Mouse (Mus musculus) hindbrain, postnatal 0 days (tissue): ENCODE data around the gene Zfyve1. TPM values are rescaled to one million over a fixed set of nuclear protein-coding genes. Genes with fewer than 3 reads are reported as not detected.

Experiments used
- ATAC-seq: fragments of 200-750 bp; cut with Nextera tagmentation; 2 replicates; pipeline ENCODE4 v1.8.0; 2017; ENCODE audit warnings: mild to moderate bottlenecking, moderate TSS enrichment, moderate library complexity
- DNase-seq: peaks from one replicate; pipeline ENCODE4 v3.0.0-alpha.2; 2015; ENCODE audit warnings: low spot score
- H3K27ac ChIP-seq: fragments of 300-500 bp; sonication (generic); 2 replicates; pipeline ENCODE4 v1.5.1; 2014; ENCODE audit warnings: mild to moderate bottlenecking
- H3K27me3 ChIP-seq: fragments of 300-500 bp; sonication (generic); 2 replicates; pipeline ENCODE4 v1.6.1; 2014; ENCODE audit warnings: low read length, mixed read lengths; ENCODE audit not compliant: insufficient read depth
- H3K36me3 ChIP-seq: fragments of 300-500 bp; sonication (generic); 2 replicates; pipeline ENCODE4 v1.6.1; 2014; ENCODE audit warnings: low read length, mixed read lengths; ENCODE audit not compliant: insufficient read depth
- H3K4me1 ChIP-seq: fragments of 300-500 bp; sonication (generic); 2 replicates; pipeline ENCODE4 v1.6.1; 2014; ENCODE audit warnings: antibody characterized with exemption, low read length, mixed read lengths; ENCODE audit not compliant: insufficient read depth
- H3K4me2 ChIP-seq: fragments of 300-500 bp; sonication (generic); 2 replicates; pipeline ENCODE4 v1.6.1; 2014; ENCODE audit warnings: low read depth, mild to moderate bottlenecking, low read length, moderate library complexity, mixed read lengths
- H3K4me3 ChIP-seq: fragments of 300-500 bp; sonication (generic); 2 replicates; pipeline ENCODE4 v1.5.1; 2014; ENCODE audit warnings: low read length
- H3K9ac ChIP-seq: fragments of 300-500 bp; sonication (generic); replicated peaks from 2 replicates; pipeline ENCODE4 v1.6.1; 2014; ENCODE audit warnings: mild to moderate bottlenecking, low read length, moderate library complexity, mixed read lengths
- H3K9me3 ChIP-seq: fragments of 300-500 bp; sonication (generic); 2 replicates; pipeline ENCODE4 v1.6.1; 2016; ENCODE audit warnings: low read length, mixed read lengths
- CTCF ChIP-seq: IDR thresholded peaks from 2 replicates; pipeline ENCODE4 v1.5.1; 2016; ENCODE audit warnings: antibody characterized with exemption, control low read depth, low read depth
- WGBS: fragments of 180-500 bp; shearing (Covaris S2); extraction: QIAGEN DNeasy Blood & Tissue Kit; methylation state at CpG from one replicate; pipeline ENCODE4 v1.1.7; 2014; 5-methylcytosine and 5-hydroxymethylcytosine counted together
- polyA plus RNA-seq: library from polyadenylated mRNA; unstranded; fragments of >200 nt; fragmentation: Nextera tagmentation; extraction: Ambion mirVana; gene quantifications from 2 replicates; pipeline ENCODE4 v1.2.1, GENCODE M21; 2015
- total RNA-seq: library from RNA; depleted of rRNA; stranded (reverse); fragments of >200 nt; gene quantifications from 2 replicates; pipeline ENCODE4 v1.2.3, GENCODE M21; 2014

Gene Zfyve1
- total and polyA plus RNA-seq, 2 experiments from 2014 or later, result 14.8 to 36.5 TPM

- 0 out of 2 replicates have a peak, but pooled peaks cover 5% of the 10 kb centered on the region for H3K4me1 ChIP-seq
- TF ChIP-seq CTCF, result no peak
- ATAC-seq, result no peak
- 0 out of 2 replicates have a peak, but pooled peaks cover 7% of the 10 kb centered on the region for H3K36me3 ChIP-seq
- no peaks in the 10 kb centered on the region for H3K9me3 ChIP-seq
- no peaks in the 10 kb centered on the region for H3K27me3 ChIP-seq
- H3K27ac ChIP-seq, result no peak overlapping the region
- no peak overlapping the region for H3K9ac ChIP-seq
- no peak overlapping the region for H3K4me3 ChIP-seq
- no peak overlapping the region for H3K4me2 ChIP-seq
- WGBS, result 79% methylated on average over 18 of the region's 18 CpGs
- DNase-seq, result no peak
Measured at GRCm38 (mm10) chr12:83525822-83526544, 71.0 kb downstream of the Zfyve1 start.

- no peak overlapping the region for H3K4me3 ChIP-seq
- no peaks in the 10 kb centered on the region for H3K27me3 ChIP-seq
- DNase-seq (no peak), ATAC-seq (no peak)
- 0 out of 2 replicates have a peak, but pooled peaks cover 5% of the 10 kb centered on the region for H3K4me1 ChIP-seq
- no peak overlapping the region for H3K4me2 ChIP-seq
- H3K9ac ChIP-seq, result no peak overlapping the region
- H3K9me3 ChIP-seq, result no peaks in the 10 kb centered on the region
- H3K27ac ChIP-seq, result no peak overlapping the region
- no peak for TF ChIP-seq CTCF
- WGBS, result 70% methylated on average over 5 of the region's 5 CpGs
- no peaks in the 10 kb centered on the region for H3K36me3 ChIP-seq
Measured at GRCm38 (mm10) chr12:83524329-83524728, 72.7 kb downstream of the Zfyve1 start.

GRCm38 (mm10) chr12:83523892-83524291 lies 73.1 kb downstream of the Zfyve1 start:
- TF ChIP-seq CTCF, result no peak
- Histone ChIP-seq H3K4me3 (no peak overlapping the region), H3K36me3 (no peaks in the 10 kb centered on the region), H3K4me1 (0 out of 2 replicates have a peak, but pooled peaks cover 5% of the 10 kb centered on the region), H3K9me3 (no peaks in the 10 kb centered on the region), H3K27me3 (no peaks in the 10 kb centered on the region), H3K9ac (no peak overlapping the region), H3K27ac (no peak overlapping the region), H3K4me2 (no peak overlapping the region)
- ATAC-seq (no peak), DNase-seq (no peak)
- WGBS, result 81% methylated on average over 4 of the region's 4 CpGs

GRCm38 (mm10) chr12:83523056-83523455 lies 74.0 kb downstream of the Zfyve1 start:
- 84% methylated on average over 6 of the region's 6 CpGs for WGBS
- Histone ChIP-seq H3K4me1 (0 out of 2 replicates have a peak, but pooled peaks cover 5% of the 10 kb centered on the region), H3K27ac (no peak overlapping the region), H3K9ac (no peak overlapping the region), H3K4me3 (no peak overlapping the region), H3K36me3 (no peaks in the 10 kb centered on the region), H3K4me2 (no peak overlapping the region), H3K27me3 (no peaks in the 10 kb centered on the region), H3K9me3 (no peaks in the 10 kb centered on the region)
- no peak for DNase-seq
- ATAC-seq, result no peak
- TF ChIP-seq CTCF, result no peak

DNA sequence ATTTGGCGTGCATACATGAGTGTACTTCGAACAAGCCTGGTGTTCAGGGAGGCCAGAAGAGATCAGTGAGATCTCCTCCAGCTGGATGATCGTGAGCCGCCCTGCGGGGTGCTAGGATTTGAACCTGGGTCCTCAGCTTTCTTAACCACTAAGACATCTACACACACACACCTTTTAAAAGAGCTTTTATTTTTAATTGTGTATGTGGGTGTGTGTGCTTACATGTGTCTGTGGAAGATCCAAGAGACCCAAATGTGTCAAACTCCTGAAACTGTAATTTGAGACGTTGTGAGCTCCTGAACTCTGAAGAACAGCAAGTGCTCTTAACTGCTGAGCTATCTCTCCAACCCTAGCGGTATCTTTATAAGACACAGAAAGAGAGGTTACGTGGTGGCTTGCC lies 75.9 kb downstream of the Zfyve1 start:
- no peak overlapping the region for H3K27ac ChIP-seq
- no peak for TF ChIP-seq CTCF
- peak overlapping the region; percentile 60 for H3K4me3 ChIP-seq
- H3K4me2 ChIP-seq, result peak overlapping the region; percentile 68
- no peaks in the 10 kb centered on the region for H3K27me3 ChIP-seq
- H3K36me3 ChIP-seq, result no peaks in the 10 kb centered on the region
- ATAC-seq (no peak), DNase-seq (no peak)
- H3K9ac ChIP-seq, result peak overlapping the region; percentile 59; the same call in 1 of the 2 replicates
- WGBS, result 44% methylated on average over 8 of the region's 8 CpGs
- 0 out of 2 replicates have a peak, but pooled peaks cover 5% of the 10 kb centered on the region for H3K4me1 ChIP-seq
- no peaks in the 10 kb centered on the region for H3K9me3 ChIP-seq

DNA sequence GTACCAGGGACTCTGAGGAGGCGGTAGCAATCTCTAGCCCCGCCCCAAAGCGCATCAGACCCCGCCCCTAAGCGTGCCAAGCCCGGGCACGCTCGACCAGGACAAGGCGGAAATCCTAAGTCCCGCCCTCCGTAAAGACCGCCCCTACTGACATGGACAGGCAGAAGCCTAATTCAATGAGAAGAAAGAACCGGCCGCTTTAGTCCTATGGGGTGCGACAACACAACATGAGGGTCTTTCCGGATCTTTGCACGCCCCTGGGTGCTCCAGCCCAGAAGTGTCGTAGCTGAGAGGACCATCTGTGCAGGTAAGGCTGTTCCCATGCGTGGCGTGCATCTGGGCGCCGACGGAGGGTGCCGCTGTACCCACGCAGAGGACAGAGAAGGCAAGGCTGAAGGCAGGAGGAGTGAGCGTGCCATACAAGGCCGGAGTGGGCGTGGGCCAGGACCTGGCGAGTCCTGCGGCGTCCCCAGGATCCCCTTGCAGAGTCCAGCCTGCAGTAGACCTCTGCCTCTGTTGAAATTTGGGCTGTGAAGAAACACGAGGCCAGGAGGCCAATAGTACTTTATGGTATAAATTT lies 76.6 kb downstream of the Zfyve1 start, which contains the start of gene Dcaf4:
Dcaf4 (plus strand) TSS at position 156 of the 580 bp plus-strand sequence.
- Histone ChIP-seq H3K9ac (peak within 1 kb of the TSS; percentile 59), H3K4me1 (0 out of 2 replicates have a peak, but pooled peaks cover 5% of the 10 kb centered on the region), H3K9me3 (no peaks in the 10 kb centered on the region), H3K4me2 (peak within 1 kb of the TSS; percentile 68), H3K27me3 (no peaks in the 10 kb centered on the region), H3K36me3 (no peaks in the 10 kb centered on the region), H3K4me3 (peak within 1 kb of the TSS; percentile 60), H3K27ac (peak within 1 kb of the TSS; percentile 74)
- DNase-seq (peak; percentile 96), ATAC-seq (peak; percentile 99)
- peak; percentile 51 for TF ChIP-seq CTCF
- WGBS, result under 1% methylated on average over 32 of the region's 32 CpGs

- no peak for TF ChIP-seq CTCF
- ATAC-seq (no peak), DNase-seq (no peak)
- WGBS, result 91% methylated on average over 3 of the region's 3 CpGs
- Histone ChIP-seq H3K4me1 (0 out of 2 replicates have a peak, but pooled peaks cover 7% of the 10 kb centered on the region), H3K4me2 (no peak overlapping the region), H3K27me3 (no peaks in the 10 kb centered on the region), H3K4me3 (no peak overlapping the region), H3K9ac (no peak overlapping the region), H3K36me3 (no peaks in the 10 kb centered on the region), H3K9me3 (no peaks in the 10 kb centered on the region), H3K27ac (no peak overlapping the region)
Measured at GRCm38 (mm10) chr12:83517580-83517979, 79.4 kb downstream of the Zfyve1 start.
